Mouse (Mus musculus) neutrophil, adult 5-6 weeks (primary cell): ENCODE measurements around the gene Epb42. TPM values are rescaled to one million over a fixed set of nuclear protein-coding genes. Genes with fewer than 3 reads are reported as not detected.
"Not testable (repeated sequence)": the region's sequence is repeated elsewhere in the genome, so short reads cannot be mapped to it uniquely, and the experiment has no call there.

Experiments used
- ATAC-seq: fragments of 151-379, 151-347 bp; 2 replicates; pipeline ENCODE4 v1.8.0; 2017; ENCODE audit warnings: mild to moderate bottlenecking, moderate TSS enrichment; ENCODE audit not compliant: insufficient number of reproducible peaks, poor library complexity, low FRiP score, severe bottlenecking; ENCODE audit errors: extremely low read depth
- total RNA-seq: library from RNA; stranded (forward); fragments of 200-1000 nt; gene quantifications from 2 replicates; pipeline ENCODE4 v1.2.3, GENCODE M21; 2017

Epb42 gene
- total RNA-seq, 1 experiment from 2014 or later: 2.8 TPM

DNA sequence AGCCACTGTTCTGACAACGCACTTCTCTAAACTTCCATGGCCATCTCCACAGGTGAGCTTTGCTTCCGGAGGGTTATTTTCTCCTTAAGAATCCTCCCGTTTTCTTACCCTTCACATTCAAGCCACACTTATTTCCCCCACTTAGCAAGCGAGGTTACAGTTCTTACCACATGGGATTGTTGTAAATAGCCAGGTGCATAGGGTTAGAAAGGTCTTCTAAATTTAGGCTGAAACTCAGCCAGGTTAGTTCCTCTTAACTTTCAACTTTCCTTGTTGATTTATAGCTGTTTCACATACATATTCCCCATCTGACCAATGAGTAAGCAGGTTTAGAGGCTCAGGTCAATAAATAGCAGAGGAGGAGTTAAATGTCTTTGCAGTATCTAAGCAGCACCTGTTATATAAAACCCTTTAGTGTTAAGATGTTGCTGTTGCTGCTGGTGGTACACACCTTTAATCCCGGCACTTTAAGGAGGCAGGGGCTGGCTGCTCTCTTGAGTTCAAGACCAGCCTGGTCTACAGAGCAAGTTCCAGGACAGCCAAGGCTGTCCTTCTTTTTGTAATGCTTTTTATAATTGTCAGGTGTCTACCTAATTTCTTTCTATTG is 27.7 kb downstream of the Epb42 start:
- no peak for ATAC-seq

GRCm38 (mm10) chr2:121008664-121009007 is 28.2 kb downstream of the Epb42 start:
- no peak for ATAC-seq

GRCm38 (mm10) chr2:121007925-121008663 is 28.8 kb downstream of the Epb42 start, which contains the start of gene Ccndbp1:
Ccndbp1 (plus strand) TSS chr2:121008403.
- ATAC-seq: peak; percentile 94

DNA sequence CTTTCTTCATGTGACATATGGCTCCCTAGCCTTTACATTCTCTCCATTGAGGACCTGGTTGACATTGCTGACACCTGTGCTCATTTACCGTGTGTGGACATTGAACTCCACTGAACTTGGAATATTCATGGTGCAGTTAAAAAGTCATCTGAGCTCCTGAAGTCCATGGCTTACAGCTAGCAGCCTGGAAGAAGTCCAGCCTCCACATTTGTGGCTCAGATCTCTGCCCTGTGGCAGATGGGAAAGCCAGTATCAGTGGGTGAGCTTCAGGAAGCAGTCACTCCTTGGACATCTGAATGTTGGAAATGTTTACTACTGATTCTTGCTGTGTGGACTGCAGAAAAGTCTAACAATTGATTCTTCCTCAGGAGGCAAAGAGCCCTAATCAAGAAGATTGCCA is 29.9 kb downstream of the Epb42 start:
- ATAC-seq: no peak

DNA sequence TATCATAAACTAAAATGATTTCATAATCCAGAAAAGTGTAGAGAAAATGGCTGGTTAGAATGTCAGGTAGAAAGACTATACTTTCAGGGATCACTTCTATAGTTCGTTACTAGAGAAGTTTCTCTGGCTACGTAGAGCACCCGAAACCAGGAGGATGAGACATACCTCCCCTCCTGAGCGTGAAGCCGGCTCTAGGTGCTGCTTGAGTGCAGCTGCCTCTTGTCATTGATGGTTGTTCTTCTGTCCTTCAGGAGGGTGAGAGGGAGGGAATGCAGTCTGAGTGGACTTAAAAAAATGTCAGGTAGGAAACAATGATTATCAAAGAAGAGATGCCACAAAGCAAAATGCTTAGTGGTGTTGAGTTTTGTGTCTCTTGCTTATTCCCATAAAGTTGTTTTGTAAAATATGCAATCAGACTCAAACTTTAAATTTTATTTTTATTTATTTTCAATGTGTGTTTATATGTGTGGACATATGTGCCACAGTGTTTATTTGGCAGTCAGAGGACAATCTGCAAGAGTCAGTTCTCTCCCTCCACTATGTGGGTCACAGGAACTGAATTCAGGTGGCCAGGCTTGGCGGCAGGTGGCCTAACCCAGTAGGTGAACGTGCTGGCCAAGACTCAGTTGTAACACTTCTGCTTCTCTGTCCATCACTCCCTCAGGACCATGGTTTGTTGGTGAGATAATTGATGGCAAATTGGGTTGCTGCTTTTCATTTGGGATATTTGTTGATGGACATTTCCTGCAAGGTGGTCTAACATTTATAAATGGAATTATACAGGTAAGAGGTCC is 32.7 kb downstream of the Epb42 start:
- no peak for ATAC-seq

DNA sequence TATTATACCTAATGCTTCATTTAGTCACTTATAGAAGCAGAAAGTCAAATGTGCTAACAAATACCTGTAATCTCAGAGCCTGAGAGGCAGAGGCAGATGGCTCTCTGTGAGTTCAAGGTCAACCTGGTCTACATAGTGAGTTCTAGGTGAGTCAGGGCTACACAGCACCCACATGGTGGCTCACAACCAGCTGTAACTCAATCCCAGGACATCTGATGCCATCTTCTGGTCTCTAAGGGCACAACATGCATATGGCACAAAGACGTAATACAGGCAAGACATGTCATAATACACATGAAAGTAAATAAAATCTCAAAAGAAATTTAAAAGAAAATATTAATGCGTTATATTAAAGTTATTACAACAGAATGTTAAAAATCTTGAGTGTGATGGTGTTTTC is 33.3 kb downstream of the Epb42 start:
- no peak for ATAC-seq

- ATAC-seq: no peak
Observed at GRCm38 (mm10) chr2:120998863-120999262, 38.0 kb downstream of the Epb42 start.

- not testable (repeated sequence) for ATAC-seq
Observed at GRCm38 (mm10) chr2:120996607-120997006, 40.3 kb downstream of the Epb42 start.

GRCm38 (mm10) chr2:120991196-120991595 is 45.7 kb downstream of the Epb42 start:
- ATAC-seq: no peak

- no peak for ATAC-seq
Observed at GRCm38 (mm10) chr2:120985241-120985640, 51.6 kb downstream of the Epb42 start.

DNA sequence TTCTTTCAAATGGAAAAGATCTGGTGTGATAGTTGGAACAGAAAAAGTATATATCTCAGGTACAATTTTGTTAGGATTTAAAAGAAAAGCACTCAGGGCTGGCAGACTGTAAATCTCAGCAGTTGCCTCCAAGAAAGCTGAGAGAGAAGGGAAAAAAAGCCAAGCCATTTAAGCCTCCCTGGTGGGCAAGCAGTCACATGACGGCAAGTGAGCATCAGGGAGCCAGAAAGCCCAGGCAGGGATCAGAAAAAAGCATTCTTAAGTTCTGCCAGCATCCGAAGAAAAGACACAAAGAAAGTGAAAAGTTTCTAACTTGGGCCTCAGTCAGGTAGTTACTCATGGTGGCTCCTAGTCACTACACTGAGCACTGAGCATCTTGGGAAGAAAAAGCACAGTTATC is 53.3 kb downstream of the Epb42 start:
- no peak for ATAC-seq

DNA sequence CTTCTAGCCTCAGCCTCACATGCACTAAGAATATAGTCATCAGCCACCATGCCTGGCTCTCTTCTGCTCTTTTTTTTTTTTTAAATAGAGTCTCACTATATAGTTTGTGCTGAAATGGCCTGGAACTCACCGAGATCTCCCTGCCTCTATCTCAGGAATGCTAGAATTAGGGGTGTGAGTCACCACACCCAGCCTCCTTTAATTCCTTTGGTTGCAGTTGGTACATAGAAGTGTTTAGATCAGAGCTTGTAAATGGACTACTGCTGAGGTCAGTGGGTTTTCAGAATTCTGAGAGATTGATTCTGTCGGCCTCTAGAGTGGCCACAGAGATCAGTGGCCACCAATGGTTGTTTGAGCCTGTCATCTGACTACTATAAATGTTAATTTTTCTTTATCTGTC is 56.0 kb downstream of the Epb42 start:
- ATAC-seq: no peak

DNA sequence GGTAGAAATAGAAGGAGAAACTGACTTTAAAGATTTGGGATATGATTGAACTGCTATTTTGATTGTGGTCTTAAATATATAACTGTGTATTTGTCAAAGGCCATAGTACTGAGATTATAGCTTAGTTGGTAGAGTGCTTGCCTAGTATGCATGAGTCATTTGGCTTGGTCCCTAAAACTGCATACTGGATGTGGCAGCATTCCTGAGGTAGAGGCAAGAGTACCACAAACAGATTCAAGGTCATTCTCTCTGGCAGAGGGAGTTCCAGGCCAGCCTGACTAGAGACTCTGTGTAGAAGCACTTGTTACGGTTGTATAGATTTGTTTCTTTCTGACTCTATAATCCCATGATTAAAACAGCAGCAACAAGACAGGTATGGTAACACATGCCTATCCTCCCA is 57.1 kb downstream of the Epb42 start:
- ATAC-seq: no peak

GRCm38 (mm10) chr2:120978693-120979037 is 58.2 kb downstream of the Epb42 start:
- ATAC-seq: peak; percentile 27

GRCm38 (mm10) chr2:120977926-120978692 is 58.8 kb downstream of the Epb42 start:
- no peak for ATAC-seq

DNA sequence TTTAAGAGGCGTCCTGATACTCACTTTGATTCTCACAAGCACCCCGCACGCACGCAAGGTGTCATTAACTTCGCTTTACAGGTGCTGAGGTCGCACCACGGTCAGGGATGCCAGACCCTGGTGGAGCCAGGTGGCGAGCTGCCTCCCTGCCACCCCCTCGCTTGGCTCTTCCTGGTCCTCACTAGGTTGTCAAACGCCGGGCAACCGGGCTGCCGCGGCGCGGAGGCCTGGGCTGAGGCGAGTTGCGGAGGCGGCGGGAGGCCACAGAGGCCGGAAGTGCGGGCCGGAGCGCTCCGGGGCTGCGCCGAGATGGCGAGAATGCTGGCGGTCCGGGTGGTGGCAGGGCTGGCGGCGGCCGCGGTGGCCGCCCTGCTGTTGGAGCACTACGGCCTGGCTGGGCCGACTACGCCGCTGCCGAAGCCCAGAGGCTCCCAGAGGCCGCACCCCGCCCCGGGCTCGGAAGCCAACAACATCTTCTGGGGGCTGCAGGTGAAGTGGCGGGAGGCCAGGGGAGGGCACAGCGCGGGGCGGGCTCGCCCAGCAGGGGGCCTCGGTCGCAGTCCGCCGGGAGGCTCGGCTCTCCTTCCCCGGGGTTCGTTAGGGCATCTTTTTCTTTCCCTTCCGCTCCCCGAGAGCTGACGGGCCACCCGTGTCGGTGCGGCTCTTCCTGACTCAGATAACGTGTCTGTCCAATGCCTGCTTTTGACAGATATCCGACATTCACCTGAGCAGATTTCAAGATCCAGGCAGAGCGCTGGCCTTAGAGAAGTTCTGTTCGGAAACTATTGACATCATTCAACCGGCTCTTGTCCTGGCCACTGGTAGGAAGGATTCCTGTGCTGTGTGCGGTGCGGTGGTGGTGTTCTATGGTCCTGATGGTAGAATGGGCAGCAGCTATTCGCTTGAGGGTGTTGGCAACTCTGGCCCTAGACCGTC is 59.6 kb downstream of the Epb42 start, which contains the start of gene Tmem62:
Tmem62 (plus strand) TSS at position 28 of the 936 bp plus-strand sequence.
- ATAC-seq: peak; percentile 53

- ATAC-seq: no peak
Observed at GRCm38 (mm10) chr2:120976308-120976707, 60.6 kb downstream of the Epb42 start.

- no peak for ATAC-seq
Observed at GRCm38 (mm10) chr2:120972964-120973363, 63.9 kb downstream of the Epb42 start.
